Mouse (Mus musculus) left cerebral cortex, postnatal 14 days (tissue): Measurements from ENCODE around the gene Ston2. TPM values are rescaled to one million over a fixed set of nuclear protein-coding genes. Genes with fewer than 3 reads are reported as not detected.

Experiments used
- DNase-seq, 2 experiments: peaks; one replicate each; pipeline ENCODE4 v3.0.0; 2021 to 2022; ENCODE audit warnings: low spot score in 2 of 2, mixed read lengths in 1 of 2
- intact Hi-C: fragments of 180-260 bp; cut with DNase I; formaldehyde crosslinking; loops from one replicate; pipeline ENCODE4 v1.15.1; 2025
- long read RNA-seq, 2 experiments: library from polyadenylated mRNA; stranded (forward); transcript quantifications; one replicate each; pipeline ENCODE4 v2.0.0; 2021
- total RNA-seq, 2 experiments: library from RNA; stranded (reverse); gene quantifications; 2 replicates each; pipeline ENCODE4 v1.2.3; 2021

Ston2 gene
- 10 to 100 TPM; 16.7 to 17.6 TPM for total RNA-seq
- long read RNA-seq, experiment 1, result 0 reads
- long read RNA-seq, experiment 2, partial matches to known transcripts, result 0 of 1 reads
- long read RNA-seq, experiment 2, other reads (novel, unspliced or antisense), result 1 of 1 reads

DNA sequence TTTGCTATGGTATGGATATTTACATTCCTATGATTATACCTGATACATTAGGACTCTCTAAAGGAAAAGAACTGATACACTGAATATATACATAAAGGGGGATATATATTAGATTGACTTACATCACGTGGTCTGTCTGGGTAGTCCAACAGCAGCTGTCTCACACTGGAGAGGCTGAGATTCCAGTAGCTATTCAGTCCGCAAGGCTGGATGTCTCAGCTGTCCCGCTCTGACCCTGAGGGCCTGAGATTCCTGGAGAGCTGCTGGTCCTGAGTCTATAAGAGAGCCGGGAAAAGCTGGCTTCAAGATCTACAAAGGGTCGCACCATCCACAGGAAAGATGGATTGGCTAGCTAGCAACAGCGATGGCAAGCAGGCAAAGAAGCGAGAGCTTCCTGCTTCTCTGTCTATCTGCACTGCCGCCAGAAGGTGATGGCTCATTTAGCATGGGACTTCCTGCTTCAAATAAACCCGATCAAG lies at the start of gene Ston2:
Gene Ston2 (minus strand): TSS at position 429 of the 479 bp plus-strand sequence.
- intact Hi-C loops, result loop anchor here (2.0 kb wide), 1 partner anchor 147 kb away; no protein-coding TSS in a partner anchor
- no peak for DNase-seq

DNA sequence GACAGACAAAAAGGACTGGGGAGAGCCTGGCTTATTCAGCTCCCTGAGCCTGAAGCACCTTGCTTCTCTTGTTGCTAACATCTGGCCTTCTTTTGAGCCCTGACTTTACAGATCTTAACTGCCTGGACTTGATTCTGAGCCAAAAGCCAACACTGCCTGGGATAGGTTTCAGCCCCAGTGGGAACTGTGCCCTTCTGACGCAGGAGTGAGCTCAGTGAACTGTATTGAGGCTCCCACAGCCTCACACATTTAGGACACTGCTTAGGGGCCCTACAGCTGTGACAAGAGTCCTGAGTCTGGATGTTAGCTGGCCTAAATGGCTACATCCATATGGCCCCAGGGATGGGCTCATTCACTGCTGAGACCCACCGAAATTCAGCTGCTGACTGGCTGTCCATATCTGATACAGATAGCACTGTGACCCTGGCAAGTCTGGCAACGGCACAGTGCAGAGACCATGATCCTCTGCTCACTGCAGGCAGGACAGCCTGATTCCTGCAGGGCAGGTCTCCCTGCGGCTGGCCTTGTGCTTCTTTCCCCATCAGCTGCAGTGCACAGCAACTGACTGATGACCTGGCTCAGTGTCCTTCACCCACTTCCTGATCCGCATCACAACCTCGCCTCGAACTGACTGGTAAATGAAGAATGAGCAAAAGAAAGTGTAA lies 49.3 kb upstream of the Ston2 start:
- intact Hi-C loops, result no loop called here
- no peak for DNase-seq

DNA sequence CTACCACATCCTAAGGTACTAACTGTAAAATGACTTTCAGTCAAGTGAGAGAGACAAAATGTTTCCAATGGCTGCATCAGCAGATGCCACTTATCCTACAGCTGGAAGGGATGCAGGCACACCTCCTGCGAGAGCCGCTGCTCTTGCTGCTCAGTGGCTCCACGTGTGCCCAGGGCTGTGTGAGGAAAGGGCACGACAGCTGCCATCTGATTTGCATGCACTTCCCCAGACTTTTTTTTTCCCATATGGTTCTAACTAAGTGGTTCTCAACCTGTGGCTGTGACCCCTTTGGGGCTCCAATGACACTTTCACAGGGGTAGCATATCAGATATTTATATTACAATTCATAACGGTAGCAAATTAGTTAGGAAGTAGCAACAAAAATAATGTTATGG lies 45.7 kb upstream of the Ston2 start:
- no peak for DNase-seq
- intact Hi-C loops, result no loop called here

DNA sequence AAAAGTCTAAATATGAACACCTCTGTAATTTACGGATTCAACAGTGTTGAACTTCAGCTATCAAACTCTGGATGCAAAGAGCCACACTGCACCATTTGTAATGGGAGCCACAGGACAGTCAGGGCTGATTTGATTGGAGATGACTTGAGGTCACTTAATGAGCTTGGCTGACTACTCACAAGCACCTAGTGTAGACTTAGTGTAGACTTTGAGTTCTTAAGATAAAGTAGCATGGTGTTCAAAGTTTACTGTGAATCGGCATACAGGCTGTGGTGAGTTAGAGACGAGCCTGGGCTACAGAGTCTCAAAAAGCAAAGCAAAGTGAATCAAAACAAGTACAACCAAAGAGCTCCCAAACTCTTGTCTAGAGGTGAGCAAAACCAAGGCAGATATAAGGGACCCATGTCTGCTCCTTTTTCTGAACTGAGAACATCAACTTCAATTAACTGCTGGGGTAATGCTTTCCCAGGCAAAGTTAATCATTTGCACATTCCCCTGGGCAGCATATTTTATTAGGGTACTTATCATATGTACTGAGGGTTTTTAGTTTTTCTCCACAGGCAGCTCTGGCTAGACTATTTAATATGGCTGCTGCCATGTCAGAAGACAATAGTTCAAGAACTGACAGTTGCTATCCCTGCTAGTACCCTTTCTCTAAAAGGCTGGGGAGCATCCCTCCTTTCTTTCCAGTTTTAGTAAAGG lies 45.2 kb upstream of the Ston2 start:
- intact Hi-C loops, result no loop called here
- no peak for DNase-seq

DNA sequence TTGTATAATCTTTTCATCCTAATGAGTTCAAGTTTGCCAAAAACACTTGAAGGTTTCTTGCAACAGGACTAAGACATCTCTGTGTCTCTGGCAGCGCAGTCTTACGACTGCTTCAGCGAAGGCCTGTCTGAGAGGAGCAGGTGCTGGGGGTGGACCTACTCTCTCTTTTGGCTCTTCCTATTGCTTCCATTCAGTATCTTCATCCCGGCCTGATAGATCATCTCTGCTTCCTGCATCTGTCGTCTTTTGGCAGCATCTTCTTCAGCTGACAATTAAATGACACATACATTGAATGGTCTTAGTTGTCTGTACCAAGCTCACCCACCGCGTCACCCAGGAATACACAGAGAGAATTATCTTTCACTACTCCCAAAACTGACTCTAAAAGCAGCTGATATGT lies 43.2 kb upstream of the Ston2 start:
- intact Hi-C loops, result no loop called here
- no peak for DNase-seq

DNA sequence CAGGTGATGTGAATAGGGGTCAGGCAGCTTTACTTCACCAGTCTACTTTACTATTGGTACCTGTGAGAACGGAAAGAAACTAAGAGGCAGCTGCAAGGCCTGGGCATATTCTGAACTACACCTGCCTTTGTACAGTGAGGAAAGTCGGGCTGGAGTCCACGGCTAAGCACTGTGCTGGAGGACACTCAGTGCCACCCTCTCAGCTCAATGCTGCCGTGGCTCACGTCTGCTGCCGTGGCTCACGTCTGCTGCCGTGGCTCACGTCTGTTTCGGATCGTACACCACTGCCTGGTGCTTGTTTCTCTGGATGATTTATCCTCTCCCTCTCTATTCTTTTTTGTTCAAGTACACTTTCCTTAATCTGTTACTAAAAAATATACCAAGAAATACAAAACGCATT lies 32.3 kb upstream of the Ston2 start:
- DNase-seq, result no peak
- intact Hi-C loops, result no loop called here

DNA sequence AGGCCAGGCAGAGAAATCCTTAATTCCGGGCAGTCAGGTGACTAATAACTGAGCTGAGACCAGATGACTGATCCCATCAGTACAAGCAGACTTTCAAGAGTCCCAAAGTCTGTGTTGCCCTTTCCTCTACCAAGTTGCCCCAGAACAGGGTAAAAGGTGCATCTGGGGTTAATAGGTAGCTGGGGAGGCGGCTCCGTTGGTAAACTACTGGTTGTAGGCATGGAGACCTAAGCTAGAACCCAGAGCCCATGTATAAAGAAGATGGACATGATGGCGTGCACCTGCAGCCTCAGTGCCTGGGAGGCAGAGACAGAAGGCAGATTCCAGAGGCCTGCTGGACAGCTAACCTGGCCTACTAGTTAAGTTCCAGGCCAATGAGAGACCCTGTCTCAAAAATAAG lies 30.5 kb upstream of the Ston2 start:
- intact Hi-C loops, result no loop called here
- no peak for DNase-seq

DNA sequence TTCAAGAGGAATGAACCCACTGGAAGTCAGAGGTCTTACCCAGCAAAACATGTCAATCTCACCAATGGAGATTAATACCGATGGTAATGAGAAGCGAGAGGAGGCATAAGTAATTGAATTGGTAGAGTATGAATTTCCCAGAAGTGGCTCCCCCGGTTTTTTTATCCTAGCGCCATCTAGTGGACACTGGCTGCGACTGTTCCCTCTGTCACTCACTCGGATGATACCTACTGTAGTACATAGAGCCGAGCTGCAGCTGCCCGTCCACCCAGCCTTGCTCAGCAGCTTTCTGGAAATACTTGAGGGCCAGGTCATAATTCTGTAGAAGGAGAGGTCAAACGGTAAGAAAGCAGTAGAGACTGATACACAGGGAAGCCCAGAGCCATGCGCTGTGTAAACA lies 27.8 kb upstream of the Ston2 start:
- intact Hi-C loops, result no loop called here
- DNase-seq, result peak; percentile 54 to 60

DNA sequence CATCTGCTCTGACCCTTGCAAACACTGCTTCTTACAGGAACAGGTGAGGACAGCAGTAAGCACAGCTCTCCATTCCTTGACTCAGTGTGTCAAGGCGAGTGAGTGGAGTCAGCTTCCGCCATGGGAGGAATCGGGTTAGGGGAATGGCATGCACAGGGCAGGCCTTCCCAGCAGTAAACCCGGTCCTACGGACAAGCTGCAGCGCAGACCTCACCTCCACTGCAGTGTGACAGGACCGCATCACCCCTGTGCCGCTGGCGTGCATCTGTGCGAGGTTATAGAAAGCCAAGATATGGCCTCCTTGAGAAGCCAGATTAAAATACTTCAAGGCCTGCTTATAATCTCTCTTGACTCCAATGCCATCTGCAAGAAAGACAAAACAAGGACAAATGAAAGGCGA lies 27.4 kb upstream of the Ston2 start:
- intact Hi-C loops, result no loop called here
- DNase-seq, result no peak

DNA sequence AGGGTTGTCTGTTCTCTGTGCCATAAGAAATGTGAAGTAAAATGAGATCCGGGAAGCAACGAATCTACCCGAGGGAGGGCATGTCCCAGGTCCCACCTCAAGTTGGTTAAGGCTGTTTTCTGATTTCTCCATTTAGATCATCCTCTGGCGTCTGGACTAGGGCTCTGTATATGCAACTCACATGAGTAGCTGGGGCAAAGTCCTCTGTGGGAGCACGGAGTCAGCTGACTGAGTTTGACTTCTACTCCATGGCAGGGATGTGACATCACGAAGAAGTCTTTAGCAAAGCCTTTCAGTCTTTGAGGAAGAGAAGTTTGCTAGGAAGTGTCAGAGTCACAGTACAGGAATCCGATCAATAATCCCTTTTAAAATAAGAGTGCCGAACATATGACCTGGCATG lies 20.7 kb upstream of the Ston2 start:
- intact Hi-C loops, result no loop called here
- DNase-seq, result no peak

DNA sequence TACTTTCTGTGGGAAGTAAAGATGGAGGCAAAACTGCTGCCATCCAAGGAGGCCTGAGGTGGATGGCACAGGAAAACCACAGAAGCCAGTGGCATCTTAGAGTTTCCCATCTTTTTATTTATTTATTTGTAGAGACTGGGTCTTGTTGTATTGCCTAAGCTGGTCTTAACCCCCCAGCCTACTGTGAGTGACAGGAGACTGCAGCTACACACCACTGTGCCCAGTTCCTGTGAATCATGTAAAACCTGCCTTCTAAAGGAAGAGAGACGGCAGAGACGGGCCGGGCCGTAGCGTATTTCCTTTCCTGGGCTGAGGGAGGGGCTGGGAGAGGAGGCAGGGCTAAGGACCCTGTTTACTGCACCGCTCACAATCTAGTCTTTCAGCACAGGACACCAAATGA lies 19.6 kb upstream of the Ston2 start:
- no peak for DNase-seq
- intact Hi-C loops, result no loop called here

DNA sequence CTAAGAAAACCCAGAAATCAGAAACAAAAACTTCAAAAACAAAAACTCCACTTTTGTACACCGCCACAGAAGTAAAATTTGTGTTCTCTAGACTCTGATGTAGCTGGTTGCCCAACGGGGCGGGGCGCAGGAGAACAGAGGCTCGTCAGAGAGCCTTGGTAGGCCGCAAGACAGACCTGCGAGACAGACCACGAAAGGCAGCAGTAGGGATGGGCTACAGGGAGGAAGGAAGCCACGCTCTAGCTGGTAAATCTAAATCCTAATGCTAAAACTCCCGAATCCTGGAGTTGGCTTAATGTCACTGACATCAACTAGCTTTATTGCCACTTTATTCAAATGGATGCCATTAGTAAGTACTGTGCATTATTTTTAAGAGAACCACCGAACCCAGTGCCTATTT lies 18.9 kb upstream of the Ston2 start:
- DNase-seq, result no peak
- intact Hi-C loops, result no loop called here

DNA sequence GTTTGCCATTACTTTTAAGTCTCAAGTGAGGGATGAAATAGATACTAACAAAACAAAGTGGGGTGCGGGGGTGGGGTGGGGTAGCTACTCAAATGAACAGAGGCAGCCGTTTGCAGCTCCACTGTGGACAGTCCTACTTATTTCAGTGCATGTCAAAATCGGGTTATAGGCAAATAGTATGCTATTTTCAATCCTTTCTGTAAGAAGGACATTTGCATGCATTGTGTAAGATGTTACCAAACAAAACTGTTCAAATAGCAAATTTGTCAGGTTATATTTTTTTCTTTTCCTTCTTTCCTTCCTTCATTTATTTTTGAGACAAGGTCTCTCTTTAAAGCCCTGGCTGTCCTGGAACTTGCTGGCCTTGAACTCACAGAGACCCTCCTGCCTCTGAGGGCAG lies 16.1 kb upstream of the Ston2 start:
- intact Hi-C loops, result loop anchor here (5.0 kb wide), 1 partner anchor 402 kb away; no protein-coding TSS in a partner anchor
- no peak for DNase-seq

DNA sequence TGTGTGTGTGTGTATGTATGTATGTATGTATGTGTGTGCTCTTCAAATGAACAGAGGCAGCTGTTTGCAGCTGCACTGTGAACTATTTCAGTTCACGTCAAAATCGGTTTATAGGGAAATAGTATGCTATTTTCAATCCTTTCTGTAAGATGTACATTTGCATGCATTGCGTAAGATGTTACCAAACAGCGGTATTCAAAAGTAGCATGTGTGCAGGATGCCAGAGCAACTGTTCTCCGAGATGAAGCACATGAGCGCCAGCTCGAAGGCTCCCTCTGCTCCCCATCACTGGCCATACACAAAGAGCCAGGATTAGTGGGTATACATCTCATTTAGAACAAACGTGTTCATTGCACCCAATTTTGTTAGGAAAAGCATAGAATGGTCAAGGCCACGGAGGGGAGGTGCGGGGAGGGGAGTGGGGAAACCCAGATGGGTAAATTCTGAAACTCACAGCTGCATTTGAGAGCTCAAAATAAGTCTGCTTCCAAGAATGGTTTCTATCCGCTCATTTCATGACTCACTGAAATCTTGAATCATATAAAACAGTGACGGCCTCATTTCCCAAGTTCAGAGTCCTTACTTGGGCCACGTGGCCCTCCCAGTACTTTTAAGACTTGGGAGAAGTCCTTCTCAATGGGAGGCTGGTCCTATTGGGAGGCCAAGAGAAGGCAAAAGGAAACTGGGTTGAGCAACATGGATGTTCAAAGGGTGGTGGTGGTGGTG lies 15.2 kb upstream of the Ston2 start:
- DNase-seq, result peak; percentile 40 to 79
- intact Hi-C loops, result loop anchor here (5.0 kb wide), 1 partner anchor 401 kb away; no protein-coding TSS in a partner anchor

DNA sequence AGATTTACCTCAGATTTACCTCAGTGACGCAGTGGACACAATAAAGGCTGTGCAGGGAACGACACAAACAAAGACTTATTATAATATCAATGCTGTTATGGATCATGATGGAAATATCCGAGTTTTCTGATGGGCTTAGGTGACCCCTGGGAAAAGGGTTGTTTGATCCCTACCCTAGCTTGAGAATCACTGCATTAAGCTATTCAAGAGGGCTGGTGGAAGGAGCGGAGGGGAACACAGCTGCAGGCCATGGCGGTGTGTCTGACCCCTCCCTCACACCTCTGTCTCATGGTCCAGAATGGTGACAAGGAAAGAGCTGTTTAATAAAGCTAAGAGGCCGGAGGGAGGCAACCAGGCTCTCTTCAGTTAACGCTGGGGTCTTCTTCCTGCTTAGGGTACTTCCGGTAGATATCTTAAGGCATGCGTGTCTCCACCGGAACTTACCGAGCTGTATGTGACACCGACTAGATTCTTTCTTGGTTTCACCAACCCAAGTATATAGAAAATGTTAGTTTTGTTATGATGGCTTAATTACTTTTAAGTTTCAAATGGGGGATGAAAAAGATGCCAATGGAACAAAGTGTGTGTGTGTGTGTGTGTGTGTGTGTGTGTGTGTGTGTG lies 14.5 kb upstream of the Ston2 start:
- intact Hi-C loops, result loop anchor here (5.0 kb wide), 1 partner anchor 400 kb away; no protein-coding TSS in a partner anchor

DNA sequence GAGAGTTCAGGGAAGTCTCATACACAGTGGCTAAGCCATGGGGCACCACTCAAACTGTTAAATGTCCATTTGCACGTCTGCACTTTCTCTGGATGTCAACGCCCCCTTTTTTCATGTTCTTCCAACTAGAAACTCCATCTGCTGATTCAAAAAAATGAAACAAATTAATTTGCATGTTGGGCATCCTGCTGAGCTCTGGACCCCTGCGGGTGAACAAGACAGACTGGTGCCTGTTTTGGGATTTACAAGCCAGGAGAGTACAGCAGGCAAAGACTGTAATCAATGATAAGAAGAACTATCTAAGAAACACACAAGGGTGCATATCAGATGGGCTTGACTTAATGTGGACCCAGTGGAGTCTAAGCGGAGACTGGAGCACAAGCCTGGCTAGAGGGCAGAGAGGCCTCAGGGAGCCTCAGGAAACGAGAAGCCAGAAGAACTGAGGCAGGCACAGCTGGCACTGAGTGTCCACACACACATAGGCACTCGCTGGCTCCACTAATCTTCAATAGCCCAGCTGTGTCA lies 12.7 kb upstream of the Ston2 start:
- intact Hi-C loops, result loop anchor here (5.0 kb wide), 1 partner anchor 399 kb away; no protein-coding TSS in a partner anchor
- no peak for DNase-seq

More for the DNA sequence above, 14.5 kb upstream of the Ston2 start:
- DNase-seq, result no peak

DNA sequence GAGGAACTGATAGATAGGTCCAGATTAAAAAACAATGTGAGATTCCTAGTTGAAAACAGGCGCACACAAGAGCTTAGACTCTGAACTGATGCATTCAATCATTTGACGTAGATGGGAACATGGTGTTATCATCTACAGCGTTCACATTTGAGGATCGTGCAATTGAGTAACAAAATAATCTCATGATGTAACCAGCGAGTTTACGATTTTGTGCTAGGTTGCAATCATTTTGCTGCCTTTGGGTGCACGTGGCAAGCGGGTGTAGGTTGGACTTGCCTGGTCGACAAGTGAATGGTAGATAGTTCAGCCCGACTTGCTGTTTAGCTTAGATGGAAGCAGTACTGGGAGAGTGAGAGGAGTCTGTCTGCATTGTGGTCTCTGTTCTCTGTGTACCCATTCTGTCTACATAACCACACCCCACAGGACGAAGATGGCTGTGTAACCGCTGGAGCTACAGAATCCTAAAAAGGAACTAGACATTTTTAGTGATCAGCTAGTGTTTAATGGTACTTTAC lies 11.7 kb upstream of the Ston2 start:
- DNase-seq, result no peak
- intact Hi-C loops, result loop anchor here (5.0 kb wide), 1 partner anchor 398 kb away; no protein-coding TSS in a partner anchor

DNA sequence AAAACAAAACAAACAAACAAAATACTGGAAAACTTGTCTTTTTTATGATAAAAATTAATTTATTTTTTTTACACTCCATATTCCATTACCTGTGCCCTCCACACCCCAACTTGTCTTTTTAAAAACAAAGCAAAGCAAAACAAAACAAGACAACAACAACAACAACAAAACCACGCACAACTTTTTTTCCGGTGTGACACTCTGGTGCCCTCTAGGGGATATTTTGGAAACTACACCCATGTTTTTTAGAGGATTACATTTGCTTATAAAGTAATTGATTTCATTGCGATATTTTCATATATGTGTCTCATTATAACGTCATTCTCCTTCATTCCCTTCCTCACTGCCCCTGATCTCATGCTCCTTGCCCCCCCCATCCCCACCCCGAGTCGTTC lies 11.2 kb upstream of the Ston2 start:
- DNase-seq, result peak in 1 of 2 experiments; percentile 54

DNA sequence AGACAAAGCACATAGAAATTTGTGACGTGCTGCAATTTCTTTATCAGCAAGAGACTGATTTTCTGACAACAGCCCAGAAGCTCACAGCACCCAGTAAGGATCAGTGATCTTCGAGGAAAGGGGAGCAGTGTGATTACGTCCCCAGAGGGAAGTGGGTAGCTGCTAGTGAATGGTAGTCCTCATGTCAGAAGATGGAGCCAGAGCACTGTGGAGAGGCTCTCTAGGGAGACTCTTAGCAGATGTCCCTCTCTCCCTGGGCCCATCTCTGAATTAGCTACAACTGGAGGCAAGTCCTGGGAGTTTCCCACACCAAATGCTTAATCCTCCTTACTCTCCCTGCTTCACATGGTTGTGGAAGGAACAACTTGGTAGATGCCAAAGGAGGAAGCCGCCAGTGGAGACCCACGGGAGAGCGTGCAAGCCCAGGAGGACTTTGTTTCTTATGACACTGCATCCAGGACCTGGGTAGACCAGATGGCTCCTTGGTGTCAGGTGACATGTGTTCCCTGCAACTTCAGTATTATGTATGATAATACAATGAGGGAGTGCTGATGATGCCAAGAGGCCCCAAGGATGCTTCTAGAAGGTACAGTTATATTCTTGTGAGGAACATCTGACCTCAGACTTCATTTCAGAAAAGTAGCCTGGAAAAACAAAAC lies 10.7 kb upstream of the Ston2 start:
- intact Hi-C loops, result no loop called here
- no peak for DNase-seq

More for the DNA sequence above, 11.2 kb upstream of the Ston2 start:
- intact Hi-C loops, result no loop called here
